Mouse (Mus musculus): ENCODE measurements at regions not wholly inside any gene's neighbourhood (a gene's known extent, or its start where the extent isn't known, plus 50 kb on each side); places are given as distances from the start of the nearest gene placed in this dataset.

- H3K4me1 ChIP-seq (replicated peaks; ENCODE audit: control insufficient read depth, insufficient read depth, low read length), result peaks cover 22% of the 10 kb centered on the region
- H3K27me3 ChIP-seq (ENCODE audit: control insufficient read depth, insufficient read depth, low read length), result no peaks in the 10 kb centered on the region
- 92% methylated on average over 5 of the region's 5 CpGs for WGBS
- no peak overlapping the region for H3K4me3 ChIP-seq (ENCODE audit: control insufficient read depth, insufficient read depth, low read length)
- H3K36me3 ChIP-seq (ENCODE audit: control insufficient read depth, insufficient read depth, low read length), result no peaks in the 10 kb centered on the region
- TF ChIP-seq POLR2A (IDR thresholded peaks at IDR 0.05; ENCODE audit: control insufficient read depth, extremely low read depth, insufficient read depth, low read length, poor library complexity) (no peak), CTCF (IDR thresholded peaks at IDR 0.05; ENCODE audit: borderline replicate concordance, control insufficient read depth, extremely low read depth, insufficient read depth, low read length, poor library complexity) (no peak)
- H3K27ac ChIP-seq (ENCODE audit: control insufficient read depth, insufficient read depth, low read length), result no peak overlapping the region; the same call in 1 of the 2 replicates
- DNase-seq, result no peak
Measured at GRCm38 (mm10) chr1:155041592-155041991, 57.8 kb downstream of the Ier5 start.

GRCm38 (mm10) chr1:155040939-155041371, 58.5 kb downstream of the Ier5 start:
- Histone ChIP-seq H3K4me1 (replicated peaks; ENCODE audit: control insufficient read depth, insufficient read depth, low read length) (peaks cover 22% of the 10 kb centered on the region), H3K27me3 (ENCODE audit: control insufficient read depth, insufficient read depth, low read length) (no peaks in the 10 kb centered on the region), H3K4me3 (ENCODE audit: control insufficient read depth, insufficient read depth, low read length) (no peak overlapping the region), H3K27ac (ENCODE audit: control insufficient read depth, insufficient read depth, low read length) (peak overlapping the region; percentile 95), H3K36me3 (ENCODE audit: control insufficient read depth, insufficient read depth, low read length) (no peaks in the 10 kb centered on the region)
- 33% methylated on average over 1 of the region's 1 CpGs for WGBS
- DNase-seq, result no peak
- TF ChIP-seq CTCF (IDR thresholded peaks at IDR 0.05; ENCODE audit: borderline replicate concordance, control insufficient read depth, extremely low read depth, insufficient read depth, low read length, poor library complexity), result no peak
- no peak for TF ChIP-seq POLR2A (IDR thresholded peaks at IDR 0.05; ENCODE audit: control insufficient read depth, extremely low read depth, insufficient read depth, low read length, poor library complexity)

DNA sequence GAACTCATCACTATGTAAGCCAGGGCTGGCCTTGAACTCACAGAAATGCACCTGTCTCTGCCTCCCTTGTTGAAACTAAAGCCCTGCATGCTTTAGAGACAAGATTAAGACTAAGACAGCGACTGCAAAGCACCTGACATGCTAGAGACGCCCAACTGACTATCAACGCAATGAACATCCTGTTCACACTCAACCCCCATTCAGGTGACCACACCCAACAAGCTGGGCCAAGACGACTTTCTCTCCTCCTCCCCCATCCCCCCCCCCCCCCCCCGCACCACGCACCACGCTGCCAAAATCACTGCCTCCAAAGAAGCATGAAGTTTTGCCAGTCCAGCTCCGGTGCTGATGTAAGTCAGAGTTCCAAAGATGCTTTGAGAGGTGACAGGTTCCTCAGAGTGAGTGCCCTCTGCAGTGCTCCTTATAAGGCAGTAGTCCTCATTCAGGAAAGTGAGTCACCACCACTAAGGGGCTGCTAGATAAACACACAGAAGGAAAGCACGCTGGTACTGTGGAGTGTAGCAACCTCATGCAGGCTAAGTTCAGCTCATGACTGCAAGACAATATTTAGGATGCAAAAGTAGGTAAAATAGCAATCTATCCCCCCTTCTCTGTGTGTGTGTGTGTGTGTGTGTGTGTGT, 59.2 kb downstream of the Ier5 start:
- WGBS, result 19% methylated on average over 9 of the region's 9 CpGs
- DNase-seq, result no peak

DNA sequence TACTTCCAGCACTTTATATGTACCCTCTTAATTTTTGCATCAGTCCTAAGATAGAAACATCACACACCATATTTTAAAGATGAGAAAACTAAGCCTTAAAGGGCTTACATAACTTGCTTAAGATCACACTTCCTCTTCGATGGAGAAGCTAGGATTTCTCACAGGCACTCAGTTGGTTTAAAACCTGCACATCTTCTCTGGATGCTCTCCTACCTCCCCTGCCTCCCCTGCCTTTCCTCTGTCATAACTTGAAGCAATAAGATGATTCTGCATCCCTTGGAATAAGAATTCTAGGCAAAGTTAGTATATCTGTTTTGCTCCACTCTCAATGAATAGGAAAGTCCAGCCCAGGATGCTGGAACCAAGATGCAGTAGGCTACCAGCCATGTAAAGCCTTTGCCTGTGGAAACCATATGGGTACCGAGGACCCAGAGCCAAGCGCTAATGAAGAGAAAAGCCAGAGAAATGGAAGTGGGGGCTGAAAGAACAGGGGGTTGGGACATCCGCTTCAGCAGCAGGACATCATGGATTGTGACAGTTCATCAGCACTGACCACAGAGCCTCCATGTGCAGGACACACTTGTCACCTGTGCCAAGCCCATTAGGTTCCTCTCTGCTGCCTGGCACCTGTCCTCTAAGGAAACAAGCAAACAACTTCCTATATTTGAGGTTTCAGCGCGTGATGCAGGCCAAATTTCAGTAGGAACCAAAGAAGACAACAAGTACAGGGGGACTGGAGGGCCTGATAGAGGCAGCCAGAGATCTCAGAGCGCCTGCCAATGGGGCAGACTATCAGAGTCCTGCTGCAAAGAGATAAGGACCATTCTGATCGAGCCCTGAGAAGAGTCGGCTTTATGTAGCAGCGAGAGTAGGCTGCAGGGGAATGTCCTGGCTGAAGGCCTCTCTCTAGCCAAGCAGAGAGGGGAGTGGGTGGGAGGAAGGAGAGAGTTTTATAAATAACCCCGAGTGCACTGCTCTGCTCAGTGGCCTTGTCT, 60.5 kb downstream of the Ier5 start:
- 57% methylated on average over 11 of the region's 11 CpGs for WGBS
- TF ChIP-seq POLR2A (IDR thresholded peaks at IDR 0.05; ENCODE audit: control insufficient read depth, extremely low read depth, insufficient read depth, low read length, poor library complexity), result no peak
- TF ChIP-seq CTCF (IDR thresholded peaks at IDR 0.05; ENCODE audit: borderline replicate concordance, control insufficient read depth, extremely low read depth, insufficient read depth, low read length, poor library complexity), result no peak
- Histone ChIP-seq H3K36me3 (ENCODE audit: control insufficient read depth, insufficient read depth, low read length) (no peaks in the 10 kb centered on the region), H3K27ac (ENCODE audit: control insufficient read depth, insufficient read depth, low read length) (peak overlapping the region; percentile 80), H3K4me1 (replicated peaks; ENCODE audit: control insufficient read depth, insufficient read depth, low read length) (peaks cover 22% of the 10 kb centered on the region), H3K4me3 (ENCODE audit: control insufficient read depth, insufficient read depth, low read length) (no peak overlapping the region), H3K27me3 (ENCODE audit: control insufficient read depth, insufficient read depth, low read length) (no peaks in the 10 kb centered on the region)
- DNase-seq, result no peak

More for the DNA sequence above, 59.2 kb downstream of the Ier5 start:
- Histone ChIP-seq H3K36me3 (ENCODE audit: control insufficient read depth, insufficient read depth, low read length) (no peaks in the 10 kb centered on the region), H3K4me3 (ENCODE audit: control insufficient read depth, insufficient read depth, low read length) (no peak overlapping the region), H3K27ac (ENCODE audit: control insufficient read depth, insufficient read depth, low read length) (peak overlapping the region; percentile 95), H3K4me1 (replicated peaks; ENCODE audit: control insufficient read depth, insufficient read depth, low read length) (peaks cover 22% of the 10 kb centered on the region), H3K27me3 (ENCODE audit: control insufficient read depth, insufficient read depth, low read length) (no peaks in the 10 kb centered on the region)
- no peak for TF ChIP-seq CTCF (IDR thresholded peaks at IDR 0.05; ENCODE audit: borderline replicate concordance, control insufficient read depth, extremely low read depth, insufficient read depth, low read length, poor library complexity)
- TF ChIP-seq POLR2A (IDR thresholded peaks at IDR 0.05; ENCODE audit: control insufficient read depth, extremely low read depth, insufficient read depth, low read length, poor library complexity), result no peak

DNA sequence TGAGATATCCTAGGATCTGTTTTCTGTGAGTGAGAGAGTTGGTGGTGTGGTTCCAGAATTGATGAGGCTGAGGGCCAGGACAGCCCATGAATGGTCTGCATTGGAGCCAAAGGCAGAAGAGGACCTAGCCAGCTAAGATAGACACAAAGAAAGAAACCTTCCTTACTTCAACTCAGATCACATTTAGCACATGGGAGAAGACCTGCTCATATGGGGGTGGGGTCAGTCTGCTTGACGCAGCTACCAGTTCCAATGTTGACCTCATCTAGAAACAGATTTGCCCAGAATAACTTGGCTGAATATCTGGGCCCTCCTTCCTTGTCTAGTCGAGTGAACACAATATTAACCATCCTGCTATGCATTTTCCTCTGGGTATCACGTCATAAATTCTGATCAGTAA, 62.0 kb downstream of the Ier5 start:
- no peak for TF ChIP-seq CTCF (IDR thresholded peaks at IDR 0.05; ENCODE audit: borderline replicate concordance, control insufficient read depth, extremely low read depth, insufficient read depth, low read length, poor library complexity)
- TF ChIP-seq POLR2A (IDR thresholded peaks at IDR 0.05; ENCODE audit: control insufficient read depth, extremely low read depth, insufficient read depth, low read length, poor library complexity), result no peak
- WGBS, result 97% methylated on average over 3 of the region's 3 CpGs

DNA sequence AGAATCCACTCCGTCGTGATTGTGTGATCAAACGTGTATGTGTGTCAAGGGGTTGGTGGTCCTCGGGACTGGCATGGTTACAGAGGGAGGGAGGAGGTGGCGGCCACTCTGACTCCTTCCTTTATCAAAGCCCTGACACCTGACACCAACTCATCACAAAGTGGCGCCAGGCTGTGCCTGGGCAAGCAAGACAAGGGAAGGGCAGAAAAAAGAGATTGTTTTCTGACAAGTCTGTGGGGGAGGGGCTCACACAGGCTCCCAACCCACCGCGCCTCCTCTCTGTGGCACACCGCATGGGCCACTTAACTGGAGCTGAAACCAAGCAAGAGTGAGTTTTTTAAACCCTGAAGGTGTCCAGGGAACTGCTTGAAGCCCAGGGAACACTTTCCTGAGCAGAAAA, 68.5 kb downstream of the Ier5 start:
- DNase-seq, result peak; percentile 23
- H3K27me3 ChIP-seq (ENCODE audit: control insufficient read depth, insufficient read depth, low read length), result no peaks in the 10 kb centered on the region
- peaks cover 32% of the 10 kb centered on the region for H3K4me1 ChIP-seq (replicated peaks; ENCODE audit: control insufficient read depth, insufficient read depth, low read length)
- no peak for TF ChIP-seq POLR2A (IDR thresholded peaks at IDR 0.05; ENCODE audit: control insufficient read depth, extremely low read depth, insufficient read depth, low read length, poor library complexity)
- TF ChIP-seq CTCF (IDR thresholded peaks at IDR 0.05; ENCODE audit: borderline replicate concordance, control insufficient read depth, extremely low read depth, insufficient read depth, low read length, poor library complexity), result no peak
- H3K27ac ChIP-seq (ENCODE audit: control insufficient read depth, insufficient read depth, low read length), result no peak overlapping the region
- no peaks in the 10 kb centered on the region for H3K36me3 ChIP-seq (ENCODE audit: control insufficient read depth, insufficient read depth, low read length)
- WGBS, result 55% methylated on average over 9 of the region's 9 CpGs
- no peak overlapping the region for H3K4me3 ChIP-seq (ENCODE audit: control insufficient read depth, insufficient read depth, low read length)

More for the DNA sequence above, 62.0 kb downstream of the Ier5 start:
- H3K4me3 ChIP-seq (ENCODE audit: control insufficient read depth, insufficient read depth, low read length), result no peak overlapping the region
- no peak overlapping the region for H3K27ac ChIP-seq (ENCODE audit: control insufficient read depth, insufficient read depth, low read length)
- H3K36me3 ChIP-seq (ENCODE audit: control insufficient read depth, insufficient read depth, low read length), result no peaks in the 10 kb centered on the region
- no peaks in the 10 kb centered on the region for H3K27me3 ChIP-seq (ENCODE audit: control insufficient read depth, insufficient read depth, low read length)
- DNase-seq, result no peak
- H3K4me1 ChIP-seq (replicated peaks; ENCODE audit: control insufficient read depth, insufficient read depth, low read length), result peaks cover 22% of the 10 kb centered on the region
